Mouse (Mus musculus) CD4-positive naive resting alpha-beta T cell, adult 57 days (primary cell): Measurements from ENCODE around the gene Btbd16. TPM values are rescaled to one million over a fixed set of nuclear protein-coding genes. Genes with fewer than 3 reads are reported as not detected.

Experiments
- total RNA-seq: library from RNA; stranded (reverse); gene quantifications from one replicate; pipeline ENCODE4 v1.2.4, GENCODE M21; 2023

The Btbd16 gene
- total RNA-seq: not detected

DNA sequence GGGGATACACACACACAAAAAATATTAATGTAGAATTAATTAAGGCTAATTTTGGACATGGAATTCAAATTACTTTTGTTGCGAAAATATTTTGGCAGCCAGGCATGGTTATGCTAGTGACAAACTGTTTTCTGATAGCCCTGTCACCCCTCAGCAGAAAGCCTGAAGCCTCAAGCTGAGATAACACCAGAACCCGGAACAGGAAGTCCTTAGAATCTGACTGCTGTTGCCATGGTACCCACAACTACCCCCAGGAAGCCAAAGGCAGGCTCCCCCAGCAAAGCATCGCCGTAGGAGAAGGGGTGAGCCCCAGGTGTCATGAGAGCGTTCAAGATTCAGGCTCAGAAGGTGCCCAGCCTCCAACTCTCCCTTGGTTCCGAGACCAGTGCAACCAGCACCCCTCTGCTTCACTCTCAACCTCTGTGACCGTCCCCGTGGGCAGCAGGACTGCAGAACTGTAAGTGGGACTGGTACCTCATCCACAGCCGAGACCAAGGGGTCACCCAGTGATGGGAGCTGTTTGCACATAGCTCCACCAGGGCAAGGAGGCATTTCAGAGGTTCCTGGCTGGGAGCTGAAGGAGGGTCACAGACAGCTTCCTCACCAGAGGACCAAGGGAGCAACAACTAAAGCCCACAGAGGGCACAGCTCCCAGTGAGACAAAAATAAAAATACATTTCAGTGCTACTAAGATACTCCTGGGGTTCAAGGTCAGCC lies at the start of gene Btbd16:
Btbd16 (plus strand) TSS at position 156 of the 717 bp plus-strand sequence.

DNA sequence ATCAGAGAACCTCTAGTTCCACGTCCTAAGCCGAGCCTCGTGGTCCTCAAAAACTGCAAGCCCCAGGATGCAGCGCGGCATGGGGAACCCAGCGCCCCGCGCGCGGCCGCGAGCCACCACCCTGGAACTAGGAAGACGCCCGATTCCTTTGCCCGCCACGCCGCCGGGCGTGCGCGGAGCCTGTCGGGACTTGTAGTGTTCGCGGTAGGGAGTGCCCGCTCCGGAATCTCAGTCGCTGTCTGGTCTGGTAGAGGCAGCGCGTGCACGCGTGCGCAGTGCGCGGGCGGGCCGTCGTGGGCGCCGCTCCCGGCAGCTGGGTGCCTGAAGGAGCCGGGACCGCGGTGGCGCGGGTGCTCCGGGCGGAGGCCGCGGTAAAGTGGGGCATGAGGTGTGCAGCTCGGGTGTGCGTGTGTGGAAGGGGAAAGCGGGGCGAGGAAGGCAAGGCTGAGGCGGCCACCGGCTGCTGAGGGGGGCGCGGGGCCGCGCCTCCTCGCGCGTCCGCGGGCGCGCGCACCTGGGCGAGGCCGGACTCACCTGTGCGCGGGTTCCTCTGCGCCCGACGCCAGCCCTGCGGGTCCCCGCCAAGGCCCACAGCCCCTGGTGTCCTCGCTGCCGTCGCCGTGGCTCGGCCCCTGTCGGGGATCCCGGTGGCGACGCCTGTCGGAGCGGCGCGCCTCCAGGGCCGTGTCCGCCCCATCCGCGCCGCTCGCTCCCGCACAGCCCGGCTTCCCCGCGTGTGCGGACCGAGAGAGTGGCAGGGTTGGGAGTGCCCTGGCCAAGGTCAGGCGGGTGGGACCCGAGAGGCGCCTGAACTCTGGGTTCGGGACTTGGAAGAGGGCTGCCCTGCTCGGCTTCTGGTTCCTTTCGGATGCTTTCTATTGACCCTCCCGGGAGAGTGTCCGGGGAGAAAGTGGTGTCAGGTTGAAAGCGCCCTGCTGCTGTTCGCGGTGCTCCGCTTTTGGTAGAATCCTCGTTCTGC lies 92.0 kb downstream of the Btbd16 start, which contains the start of gene Plekha1:
Plekha1 (plus strand) TSS at position 144 of the 979 bp plus-strand sequence.

Other genes starting within 250 kb of the Btbd16 start
- gene Nsmce4a, start 201.0 kb upstream of the Btbd16 start, total RNA-seq: 116 TPM
- 14.0 TPM for gene Tacc2, start 196.6 kb upstream of the Btbd16 start, total RNA-seq
- 70.5 TPM for gene Plekha1, start 91.7 kb downstream of the Btbd16 start, total RNA-seq
- gene Htra1, start 162.0 kb downstream of the Btbd16 start, total RNA-seq: 1.6 TPM